Mouse (Mus musculus) G1E (cell line): ENCODE measurements around the gene Uckl1. TPM values are rescaled to one million over a fixed set of nuclear protein-coding genes. Genes with fewer than 3 reads are reported as not detected.
A peak's percentile ranks its signal among the peaks of the same experiment; 100 is the strongest.

Experiments used
- ATAC-seq: 2 replicates; pipeline ENCODE4 v1.8.0; 2016; ENCODE audit warnings: mild to moderate bottlenecking; ENCODE audit not compliant: insufficient number of reproducible peaks, poor library complexity, low FRiP score, severe bottlenecking; ENCODE audit errors: extremely low read depth
- DNase-seq: peaks from one replicate; pipeline ENCODE4 v3.0.0; 2012; ENCODE audit warnings: low spot score
- H3K27me3 ChIP-seq: 2 replicates; pipeline ENCODE4 v1.6.1; 2012; ENCODE audit warnings: mild to moderate bottlenecking, low read length, inconsistent platforms; ENCODE audit not compliant: insufficient read depth
- H3K36me3 ChIP-seq: replicated peaks from 2 replicates; pipeline ENCODE3; 2012; ENCODE audit warnings: mild to moderate bottlenecking, inconsistent platforms
- H3K4me1 ChIP-seq: 2 replicates; pipeline ENCODE4 v1.6.1; 2012; ENCODE audit warnings: low read depth, low read length, inconsistent platforms, mixed read lengths; ENCODE audit not compliant: insufficient read depth
- H3K4me3 ChIP-seq: 2 replicates; pipeline ENCODE4 v1.5.1; 2012; ENCODE audit warnings: low read depth, mild to moderate bottlenecking, inconsistent platforms, low read length, moderate library complexity, mixed read lengths
- H3K9me3 ChIP-seq: replicated peaks from 2 replicates; pipeline ENCODE4 v1.6.1; 2012; ENCODE audit warnings: inconsistent platforms
- CTCF ChIP-seq: IDR thresholded peaks from 2 replicates; pipeline ENCODE4 v1.5.1; 2012; ENCODE audit warnings: low read depth, low read length, inconsistent platforms, mixed read lengths
- GATA1 ChIP-seq: IDR thresholded peaks from 2 replicates; pipeline ENCODE4 v1.6.1; 2012; ENCODE audit warnings: borderline replicate concordance, low read length, inconsistent platforms, mixed read lengths
- GATA2 ChIP-seq: IDR thresholded peaks from 2 replicates; pipeline ENCODE4 v1.6.1; 2012; ENCODE audit warnings: low read depth, low read length, inconsistent platforms, borderline replicate concordance
- POLR2AphosphoS5 ChIP-seq: IDR thresholded peaks from 2 replicates; pipeline ENCODE4 v1.6.1; 2012; ENCODE audit warnings: low read depth, low read length, inconsistent platforms; ENCODE audit not compliant: insufficient replicate concordance
- TAL1 ChIP-seq: conservative IDR thresholded peaks from 2 replicates; pipeline ENCODE4 v1.6.1; 2012; ENCODE audit warnings: low read depth, low read length, inconsistent platforms, mixed read lengths
- polyA plus RNA-seq: library from polyadenylated mRNA; stranded (reverse); fragments of >175 nt; gene quantifications from 2 replicates; pipeline ENCODE4 v1.2.3, GENCODE M21; 2012
- total RNA-seq, 2 experiments: library from RNA; stranded (forward) in 1 of 2; stranded (reverse) in 1 of 2; fragments of 200-1000 nt in 1 of 2; fragments of >200 nt in 1 of 2; fragmentation: Nextera tagmentation in 1 of 2; gene quantifications; 2 replicates each; pipeline ENCODE4 v1.2.3; 2014 to 2017

Gene Uckl1
- total and polyA plus RNA-seq, 3 experiments: 46.9 to 66.0 (median 54.9) TPM

DNA sequence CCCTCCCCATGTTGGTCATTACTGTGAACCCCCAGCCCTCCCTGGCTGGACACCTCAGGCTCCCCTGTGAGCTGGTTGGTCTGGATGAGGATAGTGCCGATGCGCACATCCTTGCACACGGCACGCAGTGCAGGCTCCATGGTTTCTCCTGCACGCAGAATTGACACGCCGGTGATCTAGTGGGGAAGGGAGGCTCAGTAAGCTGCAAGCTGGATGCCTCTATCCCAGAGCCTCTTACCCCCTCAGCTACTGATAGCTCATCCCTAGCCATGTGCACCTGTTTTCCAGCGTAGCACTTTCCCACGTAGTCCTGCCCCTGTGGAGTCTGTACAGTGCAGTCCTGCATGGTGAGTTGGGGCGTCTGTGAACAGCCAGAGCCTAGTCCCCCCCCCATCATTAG lies 14.8 kb downstream of the Uckl1 start:
- H3K9me3 ChIP-seq: no peaks in the 10 kb centered on the region
- DNase-seq (no peak), ATAC-seq (no peak)
- H3K4me3 ChIP-seq: no peak overlapping the region
- H3K4me1 ChIP-seq: peaks cover 56% of the 10 kb centered on the region
- H3K27me3 ChIP-seq: no peaks in the 10 kb centered on the region; the same call in 1 of the 2 replicates
- no peak for TF ChIP-seq GATA1
- TF ChIP-seq TAL1: no peak
- TF ChIP-seq GATA2: no peak
- TF ChIP-seq CTCF: no peak
- no peak for TF ChIP-seq POLR2AphosphoS5
- peaks cover 72% of the 10 kb centered on the region for H3K36me3 ChIP-seq

DNA sequence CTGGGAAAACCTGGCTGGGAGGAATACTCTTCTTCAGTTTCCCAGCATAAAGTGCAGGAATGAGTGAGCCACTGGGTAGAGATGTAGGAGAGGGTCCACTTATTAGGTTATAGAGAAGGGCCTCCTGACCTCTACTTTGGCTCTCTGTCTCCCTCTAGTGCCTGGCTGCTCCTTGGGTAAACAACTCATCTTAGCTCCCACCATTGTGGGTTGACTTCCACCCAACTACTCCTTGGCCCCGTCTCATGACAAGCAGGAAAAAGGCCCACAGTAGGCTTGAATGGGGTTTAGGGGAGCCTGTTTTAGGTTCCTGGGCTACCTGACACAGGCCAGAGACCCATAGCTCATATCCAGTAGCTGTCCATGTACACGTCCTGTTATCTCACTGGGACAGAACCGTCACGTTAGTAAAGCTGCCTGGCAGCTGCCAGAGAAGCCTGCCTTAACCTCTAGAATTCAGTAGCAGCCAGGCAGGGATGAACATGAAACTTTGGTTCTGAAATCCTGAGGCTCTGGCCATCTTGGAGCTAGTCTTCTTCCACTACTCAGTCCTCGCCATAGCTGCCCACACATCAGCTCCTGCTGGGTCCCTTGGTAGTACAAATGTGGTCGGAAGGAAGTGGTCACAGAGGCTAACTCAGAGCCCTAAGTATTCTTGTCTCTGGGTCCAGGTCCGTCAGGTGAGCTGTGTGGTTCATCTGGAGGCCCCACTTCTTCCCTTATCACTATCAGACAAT lies 16.3 kb downstream of the Uckl1 start:
- ATAC-seq: peak; percentile 54
- peaks cover 42% of the 10 kb centered on the region for H3K4me1 ChIP-seq

GRCm38 (mm10) chr2:181567338-181567737 lies 17.4 kb downstream of the Uckl1 start:
- Histone ChIP-seq H3K36me3 (peaks cover 47% of the 10 kb centered on the region), H3K4me1 (peaks cover 39% of the 10 kb centered on the region), H3K9me3 (no peaks in the 10 kb centered on the region), H3K27me3 (no peaks in the 10 kb centered on the region; the same call in 1 of the 2 replicates), H3K4me3 (no peak overlapping the region)
- DNase-seq (no peak), ATAC-seq (no peak)
- TF ChIP-seq POLR2AphosphoS5: no peak
- TF ChIP-seq CTCF: no peak
- TF ChIP-seq GATA2: no peak
- TF ChIP-seq TAL1: no peak
- no peak for TF ChIP-seq GATA1

More for the DNA sequence above, 16.3 kb downstream of the Uckl1 start:
- Histone ChIP-seq H3K36me3 (peaks cover 58% of the 10 kb centered on the region), H3K9me3 (no peaks in the 10 kb centered on the region), H3K27me3 (no peaks in the 10 kb centered on the region; the same call in 1 of the 2 replicates), H3K4me3 (no peak overlapping the region)
- peak; percentile 79 for TF ChIP-seq CTCF
- 0 out of 2 replicates have a peak, but pooled peaks have one; percentile 13 for TF ChIP-seq TAL1
- TF ChIP-seq GATA1: no peak
- TF ChIP-seq POLR2AphosphoS5: no peak
- peak; percentile 64 for DNase-seq

GRCm38 (mm10) chr2:181553772-181554171 lies 30.9 kb downstream of the Uckl1 start:
- no peaks in the 10 kb centered on the region for H3K27me3 ChIP-seq
- no peaks in the 10 kb centered on the region for H3K9me3 ChIP-seq
- H3K4me3 ChIP-seq: no peak overlapping the region
- peaks cover 64% of the 10 kb centered on the region for H3K36me3 ChIP-seq
- peaks cover 11% of the 10 kb centered on the region; the same call in 1 of the 2 replicates for H3K4me1 ChIP-seq
- TF ChIP-seq GATA1 (no peak), GATA2 (no peak), TAL1 (no peak), POLR2AphosphoS5 (no peak), CTCF (no peak)
- DNase-seq (no peak), ATAC-seq (no peak)

DNA sequence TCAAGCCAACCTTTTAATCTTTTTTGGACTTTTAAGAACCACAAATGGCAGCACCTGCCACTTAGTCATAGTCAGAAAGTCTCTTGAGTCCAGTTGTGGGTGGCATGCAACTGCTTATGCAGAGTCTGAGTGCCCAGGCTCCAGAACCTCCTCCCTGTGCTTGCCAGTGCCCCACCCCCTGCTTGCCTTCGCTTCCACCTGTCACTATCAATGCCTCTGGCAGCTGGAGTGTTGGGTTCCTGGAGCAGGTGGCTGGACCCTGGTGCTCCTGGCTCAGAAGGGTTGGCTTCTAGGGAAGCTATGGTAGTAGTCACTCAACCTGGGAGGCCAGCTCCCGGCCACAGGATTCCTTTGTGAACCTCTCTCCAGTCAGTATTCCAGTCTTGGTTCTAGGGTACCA lies 34.5 kb downstream of the Uckl1 start:
- ATAC-seq: no peak
- Histone ChIP-seq H3K27me3 (no peaks in the 10 kb centered on the region), H3K4me1 (peaks cover 17% of the 10 kb centered on the region), H3K9me3 (no peaks in the 10 kb centered on the region), H3K36me3 (peaks cover 97% of the 10 kb centered on the region), H3K4me3 (no peak overlapping the region)
- DNase-seq: no peak
- TF ChIP-seq GATA1 (no peak), POLR2AphosphoS5 (no peak), CTCF (no peak), TAL1 (no peak), GATA2 (no peak)

DNA sequence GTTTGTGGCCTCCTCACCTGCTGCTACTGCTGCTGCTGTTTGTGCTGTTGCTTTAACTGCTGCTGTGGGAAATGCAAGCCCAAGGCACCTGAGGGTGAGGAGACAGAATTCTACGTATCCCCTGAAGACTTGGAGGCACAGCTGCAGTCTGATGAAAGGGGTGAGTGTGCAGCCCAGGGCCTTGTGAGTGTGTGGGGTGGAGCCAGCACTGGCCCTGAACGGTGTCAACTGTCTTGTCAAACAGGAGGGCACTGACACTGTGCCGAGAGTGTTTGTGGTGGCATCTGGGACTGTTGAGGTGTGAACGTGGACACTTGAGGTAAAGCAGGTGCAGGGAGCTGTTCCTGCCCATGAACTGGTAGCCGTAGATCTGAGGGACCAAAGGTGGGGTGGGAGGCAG lies 36.0 kb downstream of the Uckl1 start:
- no peaks in the 10 kb centered on the region for H3K27me3 ChIP-seq
- ATAC-seq (no peak), DNase-seq (no peak)
- TF ChIP-seq CTCF (no peak), POLR2AphosphoS5 (0 out of 2 replicates have a peak, but pooled peaks have one; percentile 7)
- no peaks in the 10 kb centered on the region for H3K9me3 ChIP-seq
- H3K4me1 ChIP-seq: peaks cover 15% of the 10 kb centered on the region
- H3K36me3 ChIP-seq: peaks cover 94% of the 10 kb centered on the region
- no peak overlapping the region for H3K4me3 ChIP-seq

DNA sequence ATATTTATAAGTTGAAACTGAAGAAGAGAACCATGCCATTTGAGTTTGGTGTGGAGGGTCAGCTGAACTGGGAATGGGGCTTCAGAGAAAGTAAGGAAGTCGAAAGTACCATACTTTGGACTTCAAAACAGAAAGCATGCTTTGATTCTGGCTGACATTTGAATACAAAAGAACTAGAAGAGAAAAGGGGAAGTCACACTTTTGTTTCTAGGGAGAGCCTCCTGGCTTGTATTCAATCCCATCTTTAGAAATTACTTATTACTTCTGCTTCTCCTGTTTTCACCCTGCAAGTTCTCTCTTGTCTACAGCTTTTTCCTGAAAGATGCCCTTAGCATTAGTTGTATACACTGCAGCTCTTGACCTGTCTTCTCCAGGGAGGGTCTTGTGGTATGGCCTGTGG lies 36.5 kb downstream of the Uckl1 start:
- Histone ChIP-seq H3K36me3 (peaks cover 90% of the 10 kb centered on the region), H3K4me1 (peaks cover 15% of the 10 kb centered on the region), H3K9me3 (no peaks in the 10 kb centered on the region), H3K27me3 (no peaks in the 10 kb centered on the region), H3K4me3 (no peak overlapping the region)
- ATAC-seq: no peak
- TF ChIP-seq CTCF (no peak), TAL1 (no peak), GATA2 (no peak), POLR2AphosphoS5 (no peak), GATA1 (no peak)
- DNase-seq: no peak
